Mouse (Mus musculus) urinary bladder, postnatal 10 days (tissue): ENCODE data around the gene Rab42.
"Not testable (repeated sequence)": the region's sequence is repeated elsewhere in the genome, so short reads cannot be mapped to it uniquely, and the experiment has no call there.

Experiments
- DNase-seq: peaks from one replicate; pipeline ENCODE4 v3.0.0; 2022; ENCODE audit warnings: low spot score

The Rab42 gene

GRCm38 (mm10) chr4:132311801-132312200 is 8.6 kb upstream of the Rab42 start:
- DNase-seq = no peak

GRCm38 (mm10) chr4:132311209-132311608 is 8.0 kb upstream of the Rab42 start:
- DNase-seq = no peak

GRCm38 (mm10) chr4:132309849-132310472 is 6.8 kb upstream of the Rab42 start:
- no peak for DNase-seq

GRCm38 (mm10) chr4:132309140-132309848 is 6.1 kb upstream of the Rab42 start:
- no peak for DNase-seq

GRCm38 (mm10) chr4:132308437-132309139 is 5.4 kb upstream of the Rab42 start:
- DNase-seq = peak; percentile 48

- no peak for DNase-seq
Observed at GRCm38 (mm10) chr4:132306004-132306403, 2.8 kb upstream of the Rab42 start.

- no peak for DNase-seq
Observed at GRCm38 (mm10) chr4:132305276-132305675, 2.1 kb upstream of the Rab42 start.

GRCm38 (mm10) chr4:132303484-132303883 is 299 bp upstream of the Rab42 start:
- DNase-seq = not testable (repeated sequence)

- DNase-seq = no peak
Observed at GRCm38 (mm10) chr4:132301965-132302938, 933 bp downstream of the Rab42 start.

- DNase-seq = no peak
Observed at GRCm38 (mm10) chr4:132301486-132301885, 1.7 kb downstream of the Rab42 start.

GRCm38 (mm10) chr4:132299849-132300248 is 3.3 kb downstream of the Rab42 start:
- no peak for DNase-seq

- no peak for DNase-seq
Observed at GRCm38 (mm10) chr4:132295696-132296390, 7.3 kb downstream of the Rab42 start.

GRCm38 (mm10) chr4:132293682-132294240 is 9.4 kb downstream of the Rab42 start:
- no peak for DNase-seq

GRCm38 (mm10) chr4:132292988-132293387 is 10.2 kb downstream of the Rab42 start:
- DNase-seq = no peak

GRCm38 (mm10) chr4:132291624-132292335 is 11.4 kb downstream of the Rab42 start:
- no peak for DNase-seq

- no peak for DNase-seq
Observed at GRCm38 (mm10) chr4:132291056-132291455, 12.1 kb downstream of the Rab42 start.

GRCm38 (mm10) chr4:132288840-132289239 is 14.3 kb downstream of the Rab42 start:
- not testable (repeated sequence) for DNase-seq

GRCm38 (mm10) chr4:132275949-132276348 is 27.2 kb downstream of the Rab42 start:
- no peak for DNase-seq

GRCm38 (mm10) chr4:132274156-132274862 is 28.9 kb downstream of the Rab42 start, which contains the start of gene Taf12:
Gene Taf12 (plus strand): TSS chr4:132274375.
- DNase-seq = peak; percentile 64
